Mouse (Mus musculus) gastrocnemius, adult 2 months (tissue): ENCODE measurements around the gene Rela. TPM values are rescaled to one million over a fixed set of nuclear protein-coding genes. Genes with fewer than 3 reads are reported as not detected.

Experiments used
- DNase-seq: peaks from one replicate; pipeline ENCODE4 v3.0.0; 2022
- H3K27ac ChIP-seq: fragments of 200-600 bp; 2 replicates; pipeline ENCODE4 v1.8.1; 2022; ENCODE audit warnings: mild to moderate bottlenecking
- H3K4me3 ChIP-seq: fragments of 200-600 bp; 2 replicates; pipeline ENCODE4 v1.8.1; 2022; ENCODE audit warnings: mild to moderate bottlenecking, moderate library complexity
- CTCF ChIP-seq: fragments of 200-600 bp; IDR thresholded peaks from 2 replicates; pipeline ENCODE4 v1.8.1; 2022; ENCODE audit warnings: antibody characterized with exemption, mild to moderate bottlenecking, moderate library complexity
- intact Hi-C: fragments of 180-260 bp; cut with DNase I; formaldehyde crosslinking; loops from one replicate; pipeline ENCODE4 v1.15.1; 2025
- microRNA-seq: library from miRNA; unstranded; fragments of <30 nt; microRNA quantifications from one replicate; pipeline ENCODE4 v1.2.0, GENCODE M21; 2021
- total RNA-seq, 2 experiments: library from RNA; stranded (reverse); gene quantifications; 2 replicates each; pipeline ENCODE4 v1.2.3; 2021

Gene Rela
- total RNA-seq, 2 experiments from 2014 or later, result 14.6 to 14.7 TPM

GRCm38 (mm10) chr19:5687738-5688137, 50.5 kb downstream of the Rela start:
- no peak for TF ChIP-seq CTCF
- Histone ChIP-seq H3K27ac (peak overlapping the region; percentile 95), H3K4me3 (peak overlapping the region; percentile 82)
- intact Hi-C loops, result loop anchor here (2.0 kb wide), 1 partner anchor 77 kb away; the partner anchor contains the start of gene Kat5
- no peak for DNase-seq

DNA sequence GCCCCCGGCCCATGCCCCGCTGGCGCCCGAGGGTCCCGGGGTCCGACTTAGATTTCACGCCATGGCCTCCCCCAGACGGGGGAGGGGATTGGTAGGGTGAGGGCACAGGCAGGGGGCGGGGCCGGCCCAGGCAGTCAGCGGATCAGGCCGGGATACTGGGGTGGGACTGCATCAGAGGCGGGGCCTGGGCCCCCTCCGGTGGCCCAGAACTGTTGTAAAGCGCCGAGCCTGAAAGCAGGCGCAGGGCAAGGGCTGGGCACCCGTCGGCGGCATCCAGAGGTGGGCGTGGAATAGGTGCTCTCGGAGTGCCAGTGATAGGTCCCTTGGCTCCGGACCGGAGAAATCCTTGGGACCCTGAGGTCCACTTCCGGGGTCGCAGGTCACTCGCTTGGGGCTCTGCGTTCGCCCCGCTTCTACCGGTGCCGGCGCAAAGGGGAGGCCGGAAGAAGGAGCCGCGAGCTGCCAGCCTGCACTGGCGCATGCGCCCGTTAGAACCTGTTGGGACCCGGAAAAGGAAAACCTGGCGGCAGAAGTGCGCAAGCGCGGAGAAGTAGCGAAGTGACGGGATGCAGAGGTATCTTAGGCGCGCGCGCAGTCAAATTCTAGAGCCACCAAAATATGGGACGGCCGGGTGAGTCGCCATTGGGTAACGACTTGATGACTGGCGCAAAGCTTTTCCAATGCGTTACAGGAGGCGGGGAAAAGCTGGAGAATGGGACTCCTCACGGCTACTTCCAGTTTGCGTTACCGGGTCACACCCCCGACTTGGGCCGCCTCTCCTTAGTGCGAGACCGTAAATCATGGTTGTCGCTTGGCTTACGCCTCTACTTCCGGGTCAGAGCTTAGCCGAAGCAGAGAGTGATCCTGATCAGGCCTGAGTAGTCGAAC, 51.2 kb downstream of the Rela start, which contains the start of the genes Map3k11 and Pcnx3:
TSS of gene Map3k11 (plus strand) at position 543 of the 888 bp plus-strand sequence.
TSS of gene Pcnx3 (minus strand) at position 709 of the 888 bp plus-strand sequence.
- H3K27ac ChIP-seq, result peak within 1 kb of the TSS; percentile 95
- peak; percentile 5; the same call in 1 of the 2 replicates for TF ChIP-seq CTCF
- peak within 1 kb of the TSS; percentile 82 for H3K4me3 ChIP-seq
- peak; percentile 98 for DNase-seq
- intact Hi-C loops, result loop anchor here (2.0 kb wide), 1 partner anchor 78 kb away; the partner anchor contains the start of gene Kat5

DNA sequence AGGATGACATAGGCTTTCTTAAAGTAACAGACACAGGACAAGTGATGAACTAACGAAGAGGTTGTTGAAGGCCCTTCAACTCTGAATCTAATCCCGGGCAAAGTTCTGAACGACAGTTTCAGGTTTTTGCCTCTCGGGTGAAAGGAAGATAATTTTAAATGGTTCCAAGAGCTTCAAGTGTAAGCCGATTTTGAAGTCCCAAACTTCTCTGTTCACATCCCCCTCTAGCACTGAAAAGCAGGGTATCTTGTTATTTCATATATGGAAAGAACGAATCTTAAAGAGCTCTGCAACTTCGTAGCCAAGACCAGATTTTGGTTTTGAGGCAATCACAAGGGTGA, 51.8 kb downstream of the Rela start:
- no peak for TF ChIP-seq CTCF
- intact Hi-C loops, result loop anchor here (2.0 kb wide), 1 partner anchor 78 kb away; the partner anchor contains the start of gene Kat5
- no peak for DNase-seq

GRCm38 (mm10) chr19:5689565-5690342, 52.5 kb downstream of the Rela start:
- peak; percentile 11; the same call in 1 of the 2 replicates for TF ChIP-seq CTCF
- peak overlapping the region; percentile 82 for H3K4me3 ChIP-seq
- intact Hi-C loops, result loop anchor here (2.0 kb wide), 2 partner anchors 37 to 79 kb away; partner anchors contain the start of genes Ehbp1l1 and Kat5
- DNase-seq, result peak; percentile 91
- H3K27ac ChIP-seq, result peak overlapping the region; percentile 95

More for the DNA sequence above, 51.8 kb downstream of the Rela start:
- H3K4me3 ChIP-seq, result peak overlapping the region; percentile 82
- H3K27ac ChIP-seq, result peak overlapping the region; percentile 95

- intact Hi-C loops, result loop anchor here (2.0 kb wide), 1 partner anchor 36 kb away; the partner anchor contains the start of gene Ehbp1l1
- TF ChIP-seq CTCF, result no peak
- peak; percentile 55 for DNase-seq
- Histone ChIP-seq H3K27ac (peak overlapping the region; percentile 95), H3K4me3 (peak overlapping the region; percentile 82)
Observed at GRCm38 (mm10) chr19:5690343-5690735, 53.1 kb downstream of the Rela start.

DNA sequence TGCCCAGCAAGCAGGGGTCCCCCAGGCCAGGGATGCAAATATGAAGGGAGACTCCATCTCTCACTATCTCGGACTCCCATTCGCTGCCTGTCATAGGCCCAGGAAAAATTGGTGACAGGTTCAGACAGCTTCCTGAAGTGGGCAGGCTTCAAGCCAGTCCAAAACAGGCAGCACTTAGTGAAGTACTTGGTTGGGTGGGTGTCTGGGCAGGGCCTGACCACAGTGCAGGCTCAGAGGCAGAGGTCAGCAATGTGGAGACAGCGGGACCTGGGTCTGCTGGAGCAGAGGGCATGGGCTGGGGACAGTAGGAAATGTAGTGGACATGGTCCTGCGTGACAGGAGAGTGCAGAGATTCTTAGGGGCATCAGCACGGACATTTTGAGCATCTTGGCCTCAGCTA, 54.3 kb downstream of the Rela start:
- TF ChIP-seq CTCF, result no peak
- H3K27ac ChIP-seq, result peak overlapping the region; percentile 95
- H3K4me3 ChIP-seq, result peak overlapping the region; percentile 82
- intact Hi-C loops, result loop anchor here (2.0 kb wide), 1 partner anchor 35 kb away; the partner anchor contains the start of gene Ehbp1l1
- DNase-seq, result no peak

- Histone ChIP-seq H3K27ac (peak overlapping the region; percentile 95), H3K4me3 (peak overlapping the region; percentile 82)
- TF ChIP-seq CTCF, result no peak
- peak; percentile 72 for DNase-seq
- intact Hi-C loops, result no loop called here
Observed at GRCm38 (mm10) chr19:5692086-5692912, 55.0 kb downstream of the Rela start.

GRCm38 (mm10) chr19:5692913-5693396, 55.7 kb downstream of the Rela start:
- intact Hi-C loops, result no loop called here
- Histone ChIP-seq H3K27ac (peak overlapping the region; percentile 95), H3K4me3 (peak overlapping the region; percentile 82)
- TF ChIP-seq CTCF, result no peak
- DNase-seq, result no peak

GRCm38 (mm10) chr19:5693801-5694200, 56.5 kb downstream of the Rela start:
- DNase-seq, result no peak
- H3K27ac ChIP-seq, result peak overlapping the region; percentile 95
- peak overlapping the region; percentile 82 for H3K4me3 ChIP-seq
- intact Hi-C loops, result no loop called here
- TF ChIP-seq CTCF, result no peak

DNA sequence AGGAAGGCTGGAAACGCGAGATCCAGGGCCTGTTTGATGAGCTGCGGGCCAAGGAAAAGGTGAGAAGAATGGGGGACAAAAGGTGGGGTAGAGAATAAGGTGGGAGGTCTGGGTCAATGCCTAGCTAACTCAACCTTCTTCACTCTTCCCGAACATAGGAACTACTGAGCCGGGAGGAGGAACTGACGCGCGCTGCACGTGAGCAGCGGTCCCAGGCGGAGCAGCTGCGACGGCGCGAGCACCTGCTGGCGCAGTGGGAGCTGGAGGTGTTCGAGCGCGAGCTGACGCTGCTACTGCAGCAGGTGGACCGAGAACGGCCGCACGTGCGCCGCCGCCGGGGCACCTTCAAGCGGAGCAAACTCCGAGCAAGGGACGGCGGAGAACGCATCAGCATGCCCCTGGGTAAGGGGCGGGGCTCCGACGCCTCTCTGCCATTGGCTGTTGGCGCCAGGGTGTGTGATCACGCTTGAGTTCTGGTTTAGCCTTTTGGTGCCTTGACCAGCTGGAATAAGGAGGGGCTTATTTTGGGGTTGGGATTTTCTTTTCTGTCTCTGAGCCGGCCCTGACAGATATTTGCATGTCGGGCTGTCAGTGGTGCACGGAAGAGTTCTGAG, 58.7 kb downstream of the Rela start:
- TF ChIP-seq CTCF, result no peak
- intact Hi-C loops, result no loop called here

More for the DNA sequence above, 58.7 kb downstream of the Rela start:
- no peak overlapping the region for H3K4me3 ChIP-seq
- no peak for DNase-seq
- no peak overlapping the region for H3K27ac ChIP-seq

Small RNAs within 50 kb of the gene (microRNA-seq; reads per million reads assigned to microRNA genes)
- not detected for gene Mir6987

Other genes with a start within 250 kb of the Rela start
- gene Sart1, start 248.8 kb upstream of the Rela start, total RNA-seq, result 10 to 100 TPM; 40.1 to 50.3 TPM
- 1 to 10 TPM; 1.3 to 2.7 TPM for gene Tsga10ip, start 235.0 kb upstream of the Rela start, total RNA-seq
- 100 to 1,000 TPM; 503 to 688 TPM for gene Drap1, start 212.5 kb upstream of the Rela start, total RNA-seq
- gene AI837181, start 212.3 kb upstream of the Rela start, total RNA-seq, result 10 to 100 TPM; 34.0 to 38.0 TPM
- gene Fosl1, start 189.9 kb upstream of the Rela start, total RNA-seq, result not detected
- gene Ccdc85b, start 179.6 kb upstream of the Rela start, total RNA-seq, result 1 to 10 TPM; 3.9 to 7.2 TPM
- 10 to 100 TPM; 33.9 to 35.8 TPM for gene Fibp, start 176.9 kb upstream of the Rela start, total RNA-seq
- not detected for gene Ctsw, start 169.0 kb upstream of the Rela start, total RNA-seq
- gene Efemp2, start 163.5 kb upstream of the Rela start, total RNA-seq, result 1 to 10 TPM; 3.4 to 6.6 TPM
- 10 to 100 TPM; 20.1 to 23.3 TPM for gene Mus81, start 149.1 kb upstream of the Rela start, total RNA-seq
- 10 to 100 TPM; 52.8 to 72.0 TPM for gene Cfl1, start 147.0 kb upstream of the Rela start, total RNA-seq
- gene 1700020D05Rik, start 133.7 kb upstream of the Rela start, total RNA-seq, result 1 to 10 TPM in 1 of 2 experiments, under 1 TPM in 1; 0.92 to 1.6 TPM
- 1 to 10 TPM; 5.8 to 8.0 TPM for gene Snx32, start 126.9 kb upstream of the Rela start, total RNA-seq
- gene Ovol1, start 76.8 kb upstream of the Rela start, total RNA-seq, result not detected
- gene Ap5b1, start 69.5 kb upstream of the Rela start, total RNA-seq, result 1 to 10 TPM; 2.0 to 2.3 TPM
- 10 to 100 TPM; 42.4 to 53.6 TPM for gene Rnaseh2c, start 35.6 kb upstream of the Rela start, total RNA-seq
- gene Kat5, start 27.2 kb upstream of the Rela start, total RNA-seq, result 10 to 100 TPM; 20.9 to 23.7 TPM
- 10 to 100 TPM in 1 of 2 experiments, 1 to 10 TPM in 1; 10.0 to 11.0 TPM for gene Sipa1, start 26.2 kb downstream of the Rela start, total RNA-seq
- gene Map3k11, start 51.3 kb downstream of the Rela start, total RNA-seq, result 10 to 100 TPM in 1 of 2 experiments, 1 to 10 TPM in 1; 8.7 to 11.8 TPM
- 10 to 100 TPM; 12.6 to 14.0 TPM for gene Pcnx3, start 51.4 kb downstream of the Rela start, total RNA-seq
- not detected for gene Kcnk7, start 66.9 kb downstream of the Rela start, total RNA-seq
- 100 to 1,000 TPM; 218 to 220 TPM for gene Ehbp1l1, start 88.8 kb downstream of the Rela start, total RNA-seq
- 10 to 100 TPM; 22.2 to 22.6 TPM for gene Fam89b, start 92.2 kb downstream of the Rela start, total RNA-seq
- gene Ltbp3, start 103.4 kb downstream of the Rela start, total RNA-seq, result 10 to 100 TPM; 32.4 to 44.6 TPM
- 10 to 100 TPM; 71.2 to 78.6 TPM for gene Scyl1, start 133.9 kb downstream of the Rela start, total RNA-seq
- gene Frmd8, start 237.8 kb downstream of the Rela start, total RNA-seq, result 1 to 10 TPM; 3.4 to 4.0 TPM
- under 1 TPM; 0.79 to 0.84 TPM for gene Slc25a45, start 240.3 kb downstream of the Rela start, total RNA-seq